Mouse (Mus musculus) bone marrow, adult 2 months (tissue): Measurements from ENCODE around the gene Pard3.

Source experiments
- CTCF ChIP-seq: fragments of 200-500 bp; IDR thresholded peaks from 2 replicates; pipeline ENCODE4 v1.5.1; 2011; ENCODE audit warnings: low read length, control low read depth; ENCODE audit not compliant: control insufficient read depth, insufficient read depth
- POLR2A ChIP-seq: fragments of 200-500 bp; IDR thresholded peaks from 2 replicates; pipeline ENCODE4 v1.6.1; 2011; ENCODE audit warnings: low read depth, mild to moderate bottlenecking, control low read depth, low read length, borderline replicate concordance; ENCODE audit not compliant: control insufficient read depth

DNA sequence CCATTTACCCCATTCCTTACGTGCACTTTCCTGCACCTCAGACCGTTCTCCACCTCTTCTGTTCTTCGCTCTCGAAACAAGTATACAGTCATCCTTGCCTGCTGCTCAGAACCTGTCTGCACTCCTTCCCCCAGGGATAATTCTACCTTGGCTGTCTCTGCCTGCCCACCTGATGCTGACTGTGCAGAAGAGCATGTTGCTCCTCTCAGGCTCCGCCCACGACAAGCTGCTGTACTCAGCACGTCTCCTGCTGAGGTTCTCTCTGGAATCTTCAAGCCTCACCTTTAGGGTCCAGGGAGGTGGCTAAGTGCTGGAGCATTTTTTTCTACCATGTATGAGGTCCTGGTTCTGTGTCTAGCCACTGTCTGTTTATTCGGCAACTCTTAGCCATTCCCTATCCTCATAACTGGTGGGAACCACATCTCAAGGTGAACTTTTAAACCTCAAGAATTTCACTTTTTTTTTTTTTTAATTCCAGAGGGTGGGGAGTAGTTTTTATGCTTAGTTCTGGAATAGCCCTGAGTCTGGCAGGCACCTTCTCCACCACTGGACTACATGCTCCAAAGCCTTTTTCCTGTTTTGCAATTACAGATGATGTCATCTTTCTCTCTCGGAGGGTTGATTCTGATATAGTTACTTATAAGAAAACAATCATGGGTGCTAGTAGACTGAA lies 376.6 kb downstream of the Pard3 start:
- no peak for TF ChIP-seq CTCF
- TF ChIP-seq POLR2A, result no peak
